ENCODE assay signal across 8 mouse cellular contexts in the genomic region with DNA sequence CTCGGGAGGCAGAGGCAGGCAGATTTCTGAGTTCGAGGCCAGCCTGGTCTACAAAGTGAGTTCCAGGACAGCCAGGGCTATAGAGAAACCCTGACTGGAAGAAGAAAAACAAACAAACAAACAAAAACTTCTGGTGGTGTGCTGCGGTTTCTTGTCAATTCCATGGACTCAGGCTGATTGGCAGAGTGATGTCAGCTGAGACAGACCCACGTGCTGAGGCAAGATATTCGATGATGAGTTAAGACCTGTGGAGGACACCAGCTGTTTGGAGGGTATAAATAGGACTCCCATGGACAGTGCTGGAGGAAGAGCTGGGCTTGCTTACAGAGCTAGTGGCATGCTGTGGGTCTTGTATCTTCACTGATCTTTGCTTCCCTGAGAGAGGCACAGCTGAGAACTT. TPM values are rescaled to one million over a fixed set of nuclear protein-coding genes. Genes with fewer than 3 reads are reported as not detected.
DNase-seq lines count a peak whose midpoint lies in the region; ATAC-seq and TF ChIP-seq lines count a peak whose summit lies in the region.
"Not testable (repeated sequence)": the region's sequence is repeated elsewhere in the genome, so short reads cannot be mapped to it uniquely, and the experiment has no call there.

A gene (plus strand): TSS at position 301 of the 400 bp plus-strand sequence.

- WGBS in embryonic facial prominence, embryonic 14.5 days, result 83% methylated on average over 5 of the region's 5 CpGs
- 82% methylated on average over 5 of the region's 5 CpGs for WGBS in kidney, postnatal 0 days
- 84% methylated on average over 5 of the region's 5 CpGs for WGBS in limb, embryonic 11.5 days
- WGBS in stomach, embryonic 14.5 days, result 85% methylated on average over 5 of the region's 5 CpGs

- DNase-seq in adrenal gland, adult 2 months; embryonic facial prominence, embryonic 14.5 days (ENCODE audit: low spot score); kidney, postnatal 0 days (ENCODE audit: low spot score); limb, embryonic 11.5 days (ENCODE audit: low spot score): not testable (repeated sequence)

- not testable (repeated sequence) for ATAC-seq in embryonic facial prominence, embryonic 14.5 days (ENCODE audit: low read depth); granulocyte monocyte progenitor cell, adult 5-6 weeks (replicated peaks; ENCODE audit: poor library complexity, severe bottlenecking); hematopoietic stem cell, adult 5-6 weeks (replicated peaks in 1 of 2; ENCODE audit: insufficient read depth in 1 of 2, low FRiP score in 2 of 2, low TSS enrichment in 1 of 2, low read depth in 1 of 2, poor library complexity in 2 of 2, severe bottlenecking in 2 of 2); kidney, postnatal 0 days (replicated peaks; ENCODE audit: low FRiP score, low read depth); limb, embryonic 11.5 days (ENCODE audit: insufficient number of reproducible peaks, low FRiP score, low TSS enrichment, low read depth); megakaryocyte-erythroid progenitor cell, adult 5-6 weeks (replicated peaks; ENCODE audit: low FRiP score, low TSS enrichment, poor library complexity, severe bottlenecking); stomach, embryonic 14.5 days (ENCODE audit: insufficient number of reproducible peaks, insufficient read depth, low FRiP score, low read depth)

- not testable (repeated sequence) for H3K4me2 ChIP-seq in embryonic facial prominence, embryonic 14.5 days (ENCODE audit: low read depth, low read length); kidney, postnatal 0 days (ENCODE audit: low read length); limb, embryonic 11.5 days (ENCODE audit: low read depth, severe bottlenecking); stomach, embryonic 14.5 days (replicated peaks; ENCODE audit: low read depth, low read length)

- H3K9me3 ChIP-seq in embryonic facial prominence, embryonic 14.5 days (ENCODE audit: control insufficient read depth, low read length); kidney, postnatal 0 days (replicated peaks; ENCODE audit: low read length); limb, embryonic 11.5 days (ENCODE audit: control insufficient read depth, low read length); stomach, embryonic 14.5 days (ENCODE audit: control insufficient read depth, low read depth, low read length): not testable (repeated sequence)

- not testable (repeated sequence) for H3K27ac ChIP-seq in embryonic facial prominence, embryonic 14.5 days (replicated peaks; ENCODE audit: low read depth, low read length); kidney, postnatal 0 days; limb, embryonic 11.5 days (replicated peaks; ENCODE audit: low read depth, low read length); stomach, embryonic 14.5 days (ENCODE audit: low read length)

- H3K36me3 ChIP-seq in embryonic facial prominence, embryonic 14.5 days (ENCODE audit: control insufficient read depth, insufficient read depth, low read length); kidney, postnatal 0 days (ENCODE audit: insufficient read depth, low read length); limb, embryonic 11.5 days (ENCODE audit: control insufficient read depth, insufficient read depth, low read length); stomach, embryonic 14.5 days (ENCODE audit: control insufficient read depth, insufficient read depth, low read length): not testable (repeated sequence)

- not testable (repeated sequence) for H3K4me3 ChIP-seq in embryonic facial prominence, embryonic 14.5 days (ENCODE audit: low read depth, low read length); kidney, postnatal 0 days (replicated peaks; ENCODE audit: low read depth, low read length); limb, embryonic 11.5 days (ENCODE audit: low read depth, low read length); stomach, embryonic 14.5 days (ENCODE audit: low read depth, low read length)

- not testable (repeated sequence) for H3K4me1 ChIP-seq in embryonic facial prominence, embryonic 14.5 days (ENCODE audit: control insufficient read depth, insufficient read depth, low read length); kidney, postnatal 0 days (replicated peaks; ENCODE audit: insufficient read depth, low read length); limb, embryonic 11.5 days (ENCODE audit: control insufficient read depth, insufficient read depth, low read length); stomach, embryonic 14.5 days (ENCODE audit: control insufficient read depth, insufficient read depth, low read length)

- TF ChIP-seq CTCF in kidney, postnatal 0 days (IDR thresholded peaks at IDR 0.05; ENCODE audit: low read depth), result not testable (repeated sequence)

- H3K27me3 ChIP-seq in embryonic facial prominence, embryonic 14.5 days (replicated peaks; ENCODE audit: control insufficient read depth, insufficient read depth, low read length); kidney, postnatal 0 days (ENCODE audit: insufficient read depth, low read length); limb, embryonic 11.5 days (ENCODE audit: control insufficient read depth, insufficient read depth, low read length); stomach, embryonic 14.5 days (ENCODE audit: control insufficient read depth, insufficient read depth, low read length): not testable (repeated sequence)

- H3K9ac ChIP-seq in embryonic facial prominence, embryonic 14.5 days (ENCODE audit: low read depth, low read length); kidney, postnatal 0 days (ENCODE audit: low read depth, low read length); limb, embryonic 11.5 days (ENCODE audit: low read length); stomach, embryonic 14.5 days (replicated peaks; ENCODE audit: low read depth, low read length): not testable (repeated sequence)

RNA-seq across cellular contexts. Expression of the gene that starts here (rescaled TPM):
- 10 to 100 TPM; 33.3 to 36.4 TPM for total RNA-seq in adrenal gland, adult 2 months (2021)
- polyA plus RNA-seq in adrenal gland, adult 2 months (2012; rRNA removed), result 11.7 and 11.8 TPM in 2 replicates
- 27.8 and 28.5 TPM in 2 replicates for polyA plus RNA-seq in embryonic facial prominence, embryonic 14.5 days (2014; fragmentation: Nextera tagmentation; extraction: Ambion mirVana)
- total RNA-seq in granulocyte monocyte progenitor cell, adult 5-6 weeks (2014; fragmentation: Nextera tagmentation), result 18.5 and 19.7 TPM in 2 replicates
- 21.6 and 24.5 TPM in 2 replicates for total RNA-seq in granulocyte monocyte progenitor cell, adult 5-6 weeks (2017)
- 47.7 and 51.9 TPM in 2 replicates for total RNA-seq in hematopoietic stem cell, adult 5-6 weeks (2017)
- polyA plus RNA-seq in kidney, postnatal 0 days (2015; fragmentation: Nextera tagmentation; extraction: Ambion mirVana), result 29.2 and 33.6 TPM in 2 replicates
- 38.1 and 42.3 TPM in 2 replicates for polyA plus RNA-seq in limb, embryonic 11.5 days (2014; fragmentation: Nextera tagmentation; extraction: Ambion mirVana)
- 33.8 and 34.2 TPM in 2 replicates for total RNA-seq in megakaryocyte-erythroid progenitor cell, adult 5-6 weeks (2014; fragmentation: Nextera tagmentation)
- 34.6 and 45.4 TPM in 2 replicates for total RNA-seq in megakaryocyte-erythroid progenitor cell, adult 5-6 weeks (2017)
- polyA plus RNA-seq in stomach, embryonic 14.5 days (2014; fragmentation: Nextera tagmentation; extraction: Ambion mirVana), result 38.4 and 43.0 TPM in 2 replicates
